Mouse (Mus musculus): ENCODE results near the gene Gtf2a1l.

Gtf2a1l gene

DNA sequence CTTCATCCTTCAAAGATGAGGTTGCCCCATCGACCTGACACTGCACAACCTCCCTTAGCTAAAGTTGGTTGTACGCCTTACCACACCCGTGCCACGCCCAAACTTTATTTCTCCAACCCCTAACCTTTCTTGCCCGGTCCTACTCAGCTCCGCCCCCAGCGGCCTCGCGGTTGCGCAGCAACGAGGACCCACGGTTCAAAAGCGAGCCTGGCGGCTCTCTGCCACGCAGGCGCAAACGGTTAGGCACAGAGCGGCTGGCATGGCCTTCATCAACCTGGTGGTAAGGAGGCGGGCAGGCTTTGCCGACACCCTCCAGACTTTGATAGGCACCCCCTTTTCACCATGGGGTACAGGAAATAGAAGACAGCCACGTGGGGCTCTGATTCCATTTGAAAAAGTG lies at the start of gene Gtf2a1l:
TSS of gene Gtf2a1l (plus strand) at position 209 of the 400 bp plus-strand sequence.
- DNase-seq = peak; percentile 76

- DNase-seq = no peak
These were observed 47.5 kb upstream of the Gtf2a1l start for GRCm38 (mm10) chr17:88620935-88621334.

DNA sequence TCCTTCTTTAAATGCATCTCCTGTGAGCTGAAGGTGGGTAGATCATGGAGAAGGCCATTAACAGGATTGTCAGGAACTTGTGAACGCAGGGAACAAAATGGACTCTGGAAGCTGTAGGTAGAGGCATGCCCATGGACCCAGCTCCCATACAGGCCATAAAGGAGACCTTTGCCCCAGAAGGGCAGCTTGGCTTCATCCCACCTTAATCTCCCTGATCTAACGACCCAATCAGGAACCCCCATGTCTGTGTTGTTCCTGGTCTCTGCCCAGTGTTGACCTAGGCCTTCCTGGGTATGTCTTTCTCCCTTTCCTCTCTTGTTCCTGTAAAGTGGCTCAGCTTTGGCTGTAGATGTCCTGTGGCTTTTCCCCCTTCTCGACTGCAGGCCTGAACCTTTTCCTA lies 47.1 kb upstream of the Gtf2a1l start:
- no peak for DNase-seq

GRCm38 (mm10) chr17:88622711-88623110 lies 45.7 kb upstream of the Gtf2a1l start:
- no peak for DNase-seq

GRCm38 (mm10) chr17:88624386-88624785 lies 44.1 kb upstream of the Gtf2a1l start:
- no peak for DNase-seq

- no peak for DNase-seq
These were observed 43.1 kb upstream of the Gtf2a1l start for GRCm38 (mm10) chr17:88625350-88625749.

DNA sequence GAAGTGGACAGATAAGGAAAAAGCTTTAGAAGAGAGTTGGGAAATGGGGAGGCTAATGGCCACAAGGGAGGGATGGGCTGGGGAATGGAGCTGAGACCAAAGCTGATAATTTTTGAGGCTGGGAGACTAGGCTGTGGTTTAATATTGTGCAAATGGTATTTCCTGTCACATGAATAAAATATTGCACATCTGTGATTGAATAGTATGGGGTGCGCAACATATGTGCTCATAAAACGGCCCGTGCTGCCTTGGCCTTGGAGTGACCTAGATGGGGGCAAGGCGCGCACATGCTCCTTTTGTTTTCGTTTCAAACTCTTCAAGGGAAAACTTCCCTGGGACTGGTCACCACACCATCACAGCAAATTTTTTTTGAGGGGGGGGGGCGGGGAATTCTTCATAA lies 42.5 kb upstream of the Gtf2a1l start:
- no peak for DNase-seq

GRCm38 (mm10) chr17:88626347-88626811 lies 42.1 kb upstream of the Gtf2a1l start:
- DNase-seq = no peak

DNA sequence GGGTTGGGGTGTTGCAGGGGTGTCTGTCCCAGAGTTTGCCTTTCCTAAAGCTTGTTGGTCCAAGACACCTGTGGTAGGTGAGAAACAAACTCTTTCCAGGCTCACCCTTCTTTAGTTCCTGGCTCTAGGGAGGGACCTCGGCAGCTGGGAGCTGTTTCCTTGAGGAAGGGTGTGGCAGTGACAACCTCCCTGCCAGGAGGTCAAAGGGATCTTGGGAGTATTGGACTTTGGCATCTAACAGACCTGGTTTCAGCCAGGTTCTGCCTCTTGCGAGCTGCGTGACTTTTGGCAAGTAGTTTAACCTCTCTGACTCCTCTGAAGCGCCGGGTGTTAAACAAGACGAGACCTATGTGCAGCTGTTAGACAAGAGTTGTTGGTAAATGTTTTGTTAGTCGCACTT lies 41.3 kb upstream of the Gtf2a1l start:
- no peak for DNase-seq

DNA sequence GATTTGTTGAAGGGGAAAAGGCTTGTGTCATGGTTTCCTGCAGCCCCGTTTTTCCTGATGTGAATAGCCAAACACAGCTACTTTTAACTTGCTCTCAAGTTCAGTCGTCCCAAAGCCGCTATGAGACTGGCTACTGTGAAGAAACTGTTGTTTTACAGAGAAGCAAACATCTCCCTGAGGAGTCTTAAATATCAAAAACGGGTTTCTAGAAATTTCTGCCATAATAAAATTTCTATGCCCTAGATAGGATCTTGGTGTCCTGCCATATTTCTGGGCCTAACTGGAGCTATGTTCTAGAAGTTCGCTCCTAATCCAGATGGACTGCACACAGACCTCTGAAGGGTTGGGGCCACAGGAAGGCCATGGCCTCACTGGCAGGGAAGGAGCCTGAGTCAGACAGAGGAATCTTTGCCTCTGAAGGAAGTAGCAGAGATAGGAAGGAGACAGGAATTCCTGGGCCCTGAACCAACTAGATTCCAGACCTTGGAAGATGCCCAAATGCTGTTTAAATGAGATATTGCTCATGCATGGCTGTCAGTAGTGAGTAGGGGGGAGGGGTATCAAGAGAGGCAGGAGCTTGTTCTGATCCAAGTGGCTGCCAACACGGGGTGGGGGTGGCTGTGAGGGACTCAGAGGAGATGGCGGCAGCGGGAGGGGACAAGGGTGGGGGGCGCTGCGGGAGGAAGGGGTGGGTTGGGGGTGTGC lies 39.6 kb upstream of the Gtf2a1l start:
- peak; percentile 36 to 62 for DNase-seq

DNA sequence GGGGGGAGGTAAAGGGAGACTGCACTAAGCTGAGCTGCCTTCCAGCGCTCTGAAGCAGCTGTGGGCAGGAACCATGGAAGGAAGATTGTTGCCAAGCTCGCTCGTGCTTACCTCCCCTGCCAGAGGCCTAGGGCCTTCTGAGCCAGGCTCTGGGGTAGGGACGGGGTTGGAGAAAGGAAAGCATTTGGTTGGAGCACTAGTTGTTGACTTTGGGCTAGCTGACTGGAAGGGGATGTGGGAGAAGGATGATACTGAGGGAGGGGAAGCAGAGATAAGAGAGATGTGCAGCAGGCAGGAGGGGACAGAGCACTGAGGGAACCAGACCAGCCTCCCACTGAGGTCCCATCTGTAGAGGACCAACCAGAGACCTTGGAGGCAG lies 39.1 kb upstream of the Gtf2a1l start:
- DNase-seq = peak in 1 of 2 experiments; percentile 35

- peak; percentile 18 to 24 for DNase-seq
These were observed 38.4 kb upstream of the Gtf2a1l start for GRCm38 (mm10) chr17:88629931-88630553.

DNA sequence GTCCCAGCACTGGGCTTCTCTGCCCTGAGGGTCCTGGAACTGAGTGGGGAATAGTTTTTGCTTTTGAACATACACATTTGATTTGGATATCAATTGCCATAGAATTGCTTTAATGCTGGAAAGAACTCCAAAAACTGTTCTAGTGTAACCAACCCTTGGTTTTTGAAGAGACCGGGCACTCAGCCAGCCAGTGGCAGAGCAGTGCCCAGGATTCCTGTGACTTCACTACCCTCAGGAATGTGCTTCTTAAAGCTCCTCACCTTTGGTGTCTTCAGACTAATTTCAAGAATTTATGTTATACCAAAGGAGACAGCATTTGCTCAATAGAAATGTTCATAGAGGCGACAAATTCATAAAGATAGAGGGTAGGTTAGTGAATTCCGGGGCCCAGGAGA lies 37.9 kb upstream of the Gtf2a1l start:
- peak; percentile 36 to 52 for DNase-seq

DNA sequence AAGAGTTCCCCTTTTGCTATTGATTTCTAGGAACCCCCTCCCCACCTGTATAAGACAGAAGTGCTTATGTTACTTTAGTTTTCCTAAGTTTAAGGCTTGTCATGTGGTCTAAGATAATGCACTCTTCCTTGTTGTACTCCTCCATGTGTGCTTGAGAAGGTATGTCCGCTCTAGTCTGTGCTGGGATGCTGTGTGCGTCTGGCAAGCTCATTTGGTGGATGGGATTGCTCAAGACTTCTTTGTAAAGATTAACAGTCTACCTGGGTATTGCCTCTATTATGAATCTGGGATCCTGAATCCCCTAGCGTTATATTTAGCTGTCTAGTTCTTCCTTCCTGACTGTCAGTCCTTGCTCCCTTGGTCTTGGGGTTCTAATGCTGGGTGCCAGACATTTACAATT lies 35.8 kb upstream of the Gtf2a1l start:
- DNase-seq = no peak

DNA sequence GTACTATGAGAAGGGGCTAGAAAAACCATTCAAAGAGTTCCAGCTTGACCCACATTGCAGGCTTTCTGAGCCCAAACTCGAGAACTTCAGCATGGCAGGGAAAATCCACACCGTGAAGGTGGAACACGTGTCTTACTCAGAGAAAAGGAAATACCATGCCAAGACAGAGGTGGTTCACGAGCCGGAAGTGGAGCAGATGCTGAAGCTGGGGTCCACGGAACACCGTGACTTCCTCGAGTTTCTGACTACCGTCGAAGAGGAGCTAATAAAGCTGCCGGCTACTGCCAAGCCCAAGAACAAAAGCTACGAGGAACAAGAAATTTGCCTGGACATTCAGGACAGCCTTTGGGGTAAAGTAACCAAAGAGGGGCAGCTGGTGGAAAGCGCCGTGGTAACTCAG lies 32.4 kb upstream of the Gtf2a1l start:
- DNase-seq = no peak

GRCm38 (mm10) chr17:88636587-88636986 lies 31.9 kb upstream of the Gtf2a1l start:
- DNase-seq = peak; percentile 10 to 22

DNA sequence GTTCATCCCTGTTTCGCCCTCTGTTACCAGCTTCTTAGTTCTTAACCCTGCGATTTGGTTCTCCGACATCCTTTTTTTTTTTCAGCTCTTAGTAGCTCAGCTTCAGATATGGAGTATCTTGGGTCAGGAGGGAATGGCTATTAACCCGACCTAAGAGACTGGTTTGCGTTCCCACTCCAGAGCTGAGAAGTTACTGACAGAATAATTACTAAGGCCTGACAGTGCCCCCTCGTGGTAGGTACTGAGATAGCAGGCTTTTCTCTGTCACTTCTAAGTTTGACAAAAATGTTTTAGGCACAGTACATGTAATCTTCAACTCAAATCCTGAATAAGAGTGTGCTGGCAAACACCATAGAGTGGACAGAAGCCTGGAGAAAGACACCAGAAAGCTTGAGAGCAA lies 27.4 kb upstream of the Gtf2a1l start:
- peak; percentile 83 to 86 for DNase-seq

GRCm38 (mm10) chr17:88641836-88642235 lies 26.6 kb upstream of the Gtf2a1l start:
- no peak for DNase-seq

GRCm38 (mm10) chr17:88644876-88645275 lies 23.6 kb upstream of the Gtf2a1l start:
- DNase-seq = no peak

DNA sequence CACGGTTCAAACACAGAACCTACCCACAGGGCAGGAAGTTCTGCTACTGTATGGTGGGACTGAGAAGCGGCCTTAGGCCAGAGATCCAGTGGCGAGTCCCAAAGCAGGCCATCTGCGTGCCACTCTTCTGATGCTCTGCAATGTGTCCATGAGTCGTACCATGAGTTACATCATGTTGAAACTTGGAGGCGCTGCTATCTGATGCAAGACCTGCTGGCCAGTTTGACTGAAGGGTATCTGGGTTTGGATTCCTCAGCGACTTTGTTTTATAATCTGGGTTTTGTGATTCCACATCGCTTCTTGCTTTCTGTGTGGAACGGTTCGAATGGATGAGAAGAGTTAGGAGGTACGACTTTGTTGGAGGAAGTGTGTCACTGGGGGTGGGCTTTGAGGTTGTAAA lies 23.2 kb upstream of the Gtf2a1l start:
- DNase-seq = no peak

GRCm38 (mm10) chr17:88647149-88647548 lies 21.3 kb upstream of the Gtf2a1l start:
- DNase-seq = no peak

- peak; percentile 88 to 90 for DNase-seq
These were observed 16.4 kb upstream of the Gtf2a1l start for GRCm38 (mm10) chr17:88652010-88652409.

- peak; percentile 93 to 96 for DNase-seq
These were observed 15.6 kb upstream of the Gtf2a1l start for GRCm38 (mm10) chr17:88652702-88653374.

DNA sequence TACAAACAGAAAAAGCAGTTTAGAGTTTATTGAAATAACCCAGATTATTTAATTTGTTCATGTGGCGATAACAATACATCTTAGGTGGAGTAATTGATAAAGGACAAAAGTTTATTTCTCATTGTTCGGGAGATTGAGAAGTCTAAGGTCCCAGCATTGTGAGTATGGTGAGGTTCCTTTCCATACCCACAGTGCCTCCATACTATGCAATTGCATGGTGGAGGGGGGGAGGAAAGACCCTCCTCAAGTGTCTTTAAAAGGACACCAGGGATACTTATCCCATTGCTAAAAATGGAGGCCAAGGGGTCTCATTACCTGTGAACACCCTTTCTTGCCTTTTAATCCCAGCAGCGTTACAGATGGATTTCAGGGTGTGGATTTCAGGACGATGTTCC lies 15.1 kb upstream of the Gtf2a1l start:
- no peak for DNase-seq
